ENCODE assay signal across 10 mouse cellular contexts in genomic region chr4:56820017-56820550, GRCm38 (mm10). TPM values are rescaled to one million over a fixed set of nuclear protein-coding genes. Genes with fewer than 3 reads are reported as not detected.
DNase-seq lines count a peak whose midpoint lies in the region; ATAC-seq lines count a peak whose summit lies in the region.
"Had no signal": no experiment of that assay in that cellular context is flagged by ENCODE, and none has a peak within 500 bp of the region (broad histone marks: within the 10 kb centered on the region; RNA-seq: fewer than 3 reads in every experiment).

No protein-coding gene starts in this region.

- H3K36me3 ChIP-seq in hindbrain, embryonic 14.5 days (replicated peaks; ENCODE audit: control insufficient read depth, insufficient read depth): peaks cover 33% of the 10 kb centered on the region
- peaks cover 6% of the 10 kb centered on the region; the same call in 1 of the 2 replicates for H3K36me3 ChIP-seq in hindbrain, embryonic 16.5 days (ENCODE audit: control insufficient read depth, insufficient read depth, low read length)
- peaks cover 3% of the 10 kb centered on the region; the same call in 1 of the 2 replicates for H3K36me3 ChIP-seq in neural tube, embryonic 14.5 days (ENCODE audit: control insufficient read depth, insufficient read depth, low read length)
- H3K36me3 ChIP-seq: intestine, embryonic 15.5 days had no signal

- H3K27ac ChIP-seq in hindbrain, embryonic 14.5 days: no peak overlapping the region
- H3K27ac ChIP-seq in hindbrain, embryonic 16.5 days (ENCODE audit: low read depth, low read length): no peak overlapping the region
- H3K27ac ChIP-seq in neural tube, embryonic 14.5 days (ENCODE audit: low read depth, low read length): no peak overlapping the region
- H3K27ac ChIP-seq: intestine, embryonic 15.5 days; liver, embryonic 13.5 days had no signal

- no peaks in the 10 kb centered on the region for H3K9me3 ChIP-seq in hindbrain, embryonic 14.5 days (ENCODE audit: control insufficient read depth, low read length)
- no peaks in the 10 kb centered on the region for H3K9me3 ChIP-seq in hindbrain, embryonic 16.5 days (ENCODE audit: control insufficient read depth, low read length)
- H3K9me3 ChIP-seq in neural tube, embryonic 14.5 days (ENCODE audit: control insufficient read depth, low read length): no peaks in the 10 kb centered on the region
- H3K9me3 ChIP-seq: intestine, embryonic 15.5 days; liver, embryonic 13.5 days had no signal

- peak; percentile 67 for DNase-seq in hindbrain, embryonic 14.5 days (ENCODE audit: low spot score)
- no peak for DNase-seq in neural tube, embryonic 10.5 days (ENCODE audit: extremely low spot score, low spot score)
- DNase-seq in c-Kit-positive CD71-positive TER-119-positive erythroid progenitor cells, embryonic 14.5 days (ENCODE audit: low spot score): peak; percentile 23
- no peak for DNase-seq in natural killer cell, adult 2 months (ENCODE audit: low spot score in 2 of 2)
- DNase-seq in adrenal gland, postnatal 4 days (ENCODE audit: low spot score in 2 of 2): no peak
- DNase-seq: adrenal gland, postnatal 10 days; liver, embryonic 13.5 days had no signal

- ATAC-seq in hindbrain, embryonic 14.5 days (ENCODE audit: low FRiP score): no peak
- ATAC-seq in hindbrain, embryonic 16.5 days: no peak
- ATAC-seq in neural tube, embryonic 14.5 days (ENCODE audit: low read depth): peak; percentile 66; the same call in 1 of the 2 replicates
- ATAC-seq: intestine, embryonic 15.5 days had no signal

- no peak overlapping the region for H3K4me2 ChIP-seq in hindbrain, embryonic 14.5 days (replicated peaks)
- no peak overlapping the region for H3K4me2 ChIP-seq in hindbrain, embryonic 16.5 days (ENCODE audit: low read length)
- H3K4me2 ChIP-seq in neural tube, embryonic 14.5 days (ENCODE audit: low read depth, low read length): no peak overlapping the region
- H3K4me2 ChIP-seq: intestine, embryonic 15.5 days; liver, embryonic 13.5 days had no signal

- no peaks in the 10 kb centered on the region for H3K27me3 ChIP-seq in hindbrain, embryonic 14.5 days (ENCODE audit: control insufficient read depth, insufficient read depth, low read length)
- no peaks in the 10 kb centered on the region for H3K27me3 ChIP-seq in hindbrain, embryonic 16.5 days (replicated peaks; ENCODE audit: control insufficient read depth, insufficient read depth, low read length)
- H3K27me3 ChIP-seq in neural tube, embryonic 14.5 days (ENCODE audit: control insufficient read depth, insufficient read depth, low read length): no peaks in the 10 kb centered on the region
- H3K27me3 ChIP-seq: intestine, embryonic 15.5 days; liver, embryonic 13.5 days had no signal

- H3K4me3 ChIP-seq in hindbrain, embryonic 14.5 days (replicated peaks; ENCODE audit: low read length): no peak overlapping the region
- H3K4me3 ChIP-seq in hindbrain, embryonic 16.5 days (ENCODE audit: low read length): no peak overlapping the region
- H3K4me3 ChIP-seq in neural tube, embryonic 14.5 days (ENCODE audit: low read depth, low read length): no peak overlapping the region
- H3K4me3 ChIP-seq: intestine, embryonic 15.5 days; liver, embryonic 13.5 days had no signal

- no peak overlapping the region for H3K9ac ChIP-seq in hindbrain, embryonic 14.5 days
- H3K9ac ChIP-seq in hindbrain, embryonic 16.5 days (ENCODE audit: low read depth, low read length): no peak overlapping the region
- H3K9ac ChIP-seq in neural tube, embryonic 14.5 days (replicated peaks; ENCODE audit: low read depth, low read length): no peak overlapping the region
- H3K9ac ChIP-seq: intestine, embryonic 15.5 days; liver, embryonic 13.5 days had no signal

- H3K4me1 ChIP-seq in hindbrain, embryonic 14.5 days (replicated peaks; ENCODE audit: control insufficient read depth, insufficient read depth, low read length): no peaks in the 10 kb centered on the region
- no peaks in the 10 kb centered on the region for H3K4me1 ChIP-seq in hindbrain, embryonic 16.5 days (ENCODE audit: control insufficient read depth, insufficient read depth, low read depth, low read length)
- no peaks in the 10 kb centered on the region for H3K4me1 ChIP-seq in neural tube, embryonic 14.5 days (ENCODE audit: control insufficient read depth, insufficient read depth, low read length)
- H3K4me1 ChIP-seq: intestine, embryonic 15.5 days; liver, embryonic 13.5 days had no signal

RNA-seq across cellular contexts. Expression of gene Fam206a, which starts 17.9 kb away (rescaled TPM):
- polyA plus RNA-seq in hindbrain, embryonic 14.5 days (2014; fragmentation: Nextera tagmentation; extraction: Ambion mirVana): 18.3 and 19.5 TPM in 2 replicates
- 13.1 and 15.2 TPM in 2 replicates for polyA plus RNA-seq in hindbrain, embryonic 16.5 days (2015; fragmentation: Nextera tagmentation; extraction: Ambion mirVana)
- 17.8 and 19.0 TPM in 2 replicates for polyA plus RNA-seq in neural tube, embryonic 14.5 days (2014; fragmentation: Nextera tagmentation; extraction: Ambion mirVana)
- total RNA-seq in adrenal gland, postnatal 4 days (2021): 10 to 100 TPM; 15.1 to 16.1 TPM

RNA-seq across cellular contexts. Expression of gene Elp1, which starts 18.0 kb away (rescaled TPM):
- 82.5 and 83.0 TPM in 2 replicates for polyA plus RNA-seq in hindbrain, embryonic 14.5 days (2014; fragmentation: Nextera tagmentation; extraction: Ambion mirVana)
- polyA plus RNA-seq in hindbrain, embryonic 16.5 days (2015; fragmentation: Nextera tagmentation; extraction: Ambion mirVana): 56.8 and 60.3 TPM in 2 replicates
- 76.9 and 94.1 TPM in 2 replicates for polyA plus RNA-seq in neural tube, embryonic 14.5 days (2014; fragmentation: Nextera tagmentation; extraction: Ambion mirVana)
- 10 to 100 TPM; 47.6 to 51.7 TPM for total RNA-seq in adrenal gland, postnatal 4 days (2021)

RNA-seq across cellular contexts. Expression of gene Ctnnal1, which starts 44.9 kb away (rescaled TPM):
- polyA plus RNA-seq in hindbrain, embryonic 14.5 days (2014; fragmentation: Nextera tagmentation; extraction: Ambion mirVana): 12.2 and 16.7 TPM in 2 replicates
- polyA plus RNA-seq in hindbrain, embryonic 16.5 days (2015; fragmentation: Nextera tagmentation; extraction: Ambion mirVana): 13.7 and 14.6 TPM in 2 replicates
- polyA plus RNA-seq in neural tube, embryonic 14.5 days (2014; fragmentation: Nextera tagmentation; extraction: Ambion mirVana): 14.4 and 22.8 TPM in 2 replicates
- total RNA-seq in adrenal gland, postnatal 4 days (2021): 10 to 100 TPM; 33.2 to 34.3 TPM

Comparison
In these comparisons a context has a peak if more than half of its experiments do, and no peak if none do; other contexts are left out.
1. DNase-seq: peak in hindbrain, embryonic 14.5 days (single experiment) and c-Kit-positive CD71-positive TER-119-positive erythroid progenitor cells, embryonic 14.5 days (single experiment); none in neural tube, embryonic 10.5 days (single experiment), natural killer cell, adult 2 months (0 of 2) and adrenal gland, postnatal 4 days (0 of 2).